Mouse (Mus musculus) cerebellum, postnatal 36 days (tissue): ENCODE measurements at regions not wholly inside any gene's neighbourhood (a gene's known extent, or its start where the extent isn't known, plus 50 kb on each side); places are given as distances from the start of the nearest gene placed in this dataset.

ENCODE experiments used
- DNase-seq, 2 experiments: peaks; one replicate each; pipeline ENCODE4 v3.0.0; 2021 to 2022; ENCODE audit warnings: mixed read lengths in 2 of 2

DNA sequence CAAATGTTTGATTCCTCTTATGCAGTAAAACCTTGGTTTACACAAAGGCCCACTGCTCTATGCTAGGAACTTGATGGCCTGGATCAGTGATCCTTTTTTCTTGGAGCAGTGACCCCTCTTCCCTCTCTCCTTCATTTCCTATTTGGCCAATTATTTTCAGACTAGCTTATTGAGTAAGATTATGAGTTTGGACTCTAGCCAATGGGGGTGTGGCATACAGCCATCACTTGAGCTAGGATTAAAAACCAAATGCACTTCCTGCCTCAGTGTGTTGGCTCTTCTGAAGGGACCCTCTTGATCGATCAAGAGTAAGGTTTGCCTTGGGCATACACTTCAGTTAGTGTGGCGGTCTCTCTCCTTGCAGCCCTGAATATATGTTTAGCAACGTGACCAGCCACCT, 1172.6 kb upstream of the Gulo start:
- DNase-seq: no peak

DNA sequence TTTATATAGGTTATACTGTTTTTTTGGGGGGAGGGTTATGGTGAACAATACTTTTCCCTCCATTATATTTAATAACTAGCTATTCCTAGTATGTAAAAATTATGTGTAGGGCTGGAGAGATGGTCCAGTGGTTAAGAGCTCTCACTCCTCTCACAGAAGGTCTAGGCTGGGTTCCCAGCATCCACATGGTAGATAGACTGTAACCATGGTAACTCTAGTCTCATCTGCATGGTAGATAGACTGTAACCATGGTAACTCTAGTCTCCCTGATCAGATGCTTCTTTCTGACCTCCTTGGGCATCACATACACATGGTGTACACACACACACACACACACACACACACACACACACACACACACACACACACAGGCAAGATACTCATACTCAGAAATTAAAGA, 1170.5 kb upstream of the Gulo start:
- no peak for DNase-seq

DNA sequence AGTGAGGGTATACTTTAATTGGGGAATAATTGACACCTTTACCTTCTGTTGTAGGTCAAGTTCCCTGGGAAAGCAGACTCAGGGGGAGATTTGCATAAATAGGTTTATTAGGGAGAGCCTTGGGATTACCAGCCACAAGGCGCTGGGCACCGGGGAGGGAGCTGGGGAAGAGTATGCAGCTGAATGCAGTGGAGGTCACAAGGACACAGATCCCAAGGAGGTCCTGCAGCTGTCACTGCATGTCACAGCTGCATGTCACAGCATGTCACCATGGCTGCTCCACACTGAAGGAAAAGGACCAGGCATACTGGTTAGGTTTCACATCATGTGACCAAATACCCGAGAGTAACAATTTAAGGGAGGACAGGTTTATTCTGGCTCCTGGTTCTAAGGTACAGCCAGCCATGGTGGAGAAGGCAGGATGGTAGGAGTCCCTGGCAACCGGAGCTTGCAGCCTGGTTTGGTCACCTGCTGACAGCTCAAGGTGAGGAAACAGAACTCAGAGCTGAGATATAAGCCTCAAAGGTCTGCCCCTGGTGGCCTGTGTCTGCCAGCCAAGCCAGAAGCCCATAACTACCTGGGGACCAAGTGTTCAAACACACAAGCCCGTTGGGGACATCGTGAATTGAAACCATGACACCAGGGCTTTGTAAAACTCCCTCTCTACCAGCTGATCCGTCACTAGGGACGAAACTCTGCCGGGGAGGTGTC, 1169.5 kb upstream of the Gulo start:
- no peak for DNase-seq

DNA sequence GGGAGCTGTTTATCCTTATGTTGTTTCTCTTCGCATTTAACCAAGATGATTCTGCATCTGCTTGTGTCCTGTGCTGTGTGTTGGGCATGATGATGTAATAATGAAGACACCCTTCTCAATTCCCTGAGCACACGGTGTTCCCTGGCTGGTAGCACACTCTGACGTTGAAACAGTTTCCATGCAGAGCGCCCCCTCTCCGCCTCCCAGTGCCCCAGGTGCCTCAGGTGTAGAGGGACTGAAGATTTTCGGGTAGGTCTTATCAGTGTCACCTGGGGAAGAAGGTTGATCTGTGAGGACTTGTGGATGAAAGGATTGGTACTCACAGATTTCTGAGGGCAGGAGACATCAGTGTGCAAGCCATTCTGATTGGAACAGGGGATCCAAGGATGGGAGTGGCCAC, 1167.7 kb upstream of the Gulo start:
- DNase-seq: no peak

DNA sequence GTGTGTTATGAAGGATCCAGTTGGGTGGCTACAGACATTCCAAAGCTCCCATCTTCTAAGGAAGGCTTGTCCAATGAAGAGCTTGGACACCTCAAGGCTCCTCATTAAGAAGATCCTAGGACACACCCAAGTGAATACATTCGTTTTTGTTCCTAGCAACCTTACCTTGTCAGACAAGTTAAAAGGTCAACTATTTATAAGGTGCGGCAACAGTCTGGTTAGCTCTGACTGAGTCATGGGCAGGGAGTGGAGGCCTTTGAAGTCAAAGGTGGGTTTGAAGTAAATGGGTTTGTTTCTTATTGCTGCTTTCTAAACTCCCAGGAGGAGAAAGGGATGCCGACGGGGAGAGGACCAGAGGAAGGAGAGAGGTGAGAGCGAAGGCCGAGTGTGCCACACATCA, 1167.1 kb upstream of the Gulo start:
- no peak for DNase-seq

DNA sequence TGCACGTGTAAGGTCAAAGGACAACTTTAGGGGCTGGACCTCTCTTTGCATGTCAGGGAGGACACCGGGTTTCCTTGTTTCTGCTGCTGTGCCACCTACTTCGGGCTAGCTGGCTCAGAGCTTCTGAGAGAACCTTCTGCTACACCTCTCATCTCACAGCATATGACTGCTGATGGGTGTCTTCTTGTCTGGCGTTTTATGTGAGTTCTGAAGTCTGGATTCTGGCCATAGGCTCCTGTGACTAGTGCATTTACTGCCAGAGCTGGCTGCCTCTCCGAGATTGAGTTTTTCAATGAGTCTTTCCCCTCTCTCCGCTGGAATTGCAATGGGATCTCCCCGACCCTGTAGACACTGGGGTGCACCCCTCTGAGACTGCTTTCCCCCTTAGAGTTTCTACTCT, 1165.9 kb upstream of the Gulo start:
- DNase-seq: no peak

DNA sequence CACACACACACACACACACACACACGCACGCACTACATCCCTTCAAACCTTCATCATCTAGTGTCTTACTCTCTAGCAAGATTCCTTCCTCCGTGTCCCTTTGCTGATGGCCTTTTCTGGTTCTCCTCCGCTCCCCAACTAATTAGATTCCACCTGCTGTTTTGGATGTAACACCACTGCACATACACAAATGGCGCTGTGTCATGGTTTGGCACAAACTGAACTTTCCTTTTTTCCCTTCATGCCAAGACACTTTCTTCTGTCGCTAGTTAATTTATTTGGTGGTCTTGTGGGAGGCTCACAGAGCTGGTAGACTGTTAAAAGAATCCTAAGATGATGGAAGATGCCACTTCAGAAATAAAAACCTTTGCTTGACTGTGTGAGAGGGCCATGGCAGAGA, 1161.8 kb upstream of the Gulo start:
- DNase-seq: no peak

DNA sequence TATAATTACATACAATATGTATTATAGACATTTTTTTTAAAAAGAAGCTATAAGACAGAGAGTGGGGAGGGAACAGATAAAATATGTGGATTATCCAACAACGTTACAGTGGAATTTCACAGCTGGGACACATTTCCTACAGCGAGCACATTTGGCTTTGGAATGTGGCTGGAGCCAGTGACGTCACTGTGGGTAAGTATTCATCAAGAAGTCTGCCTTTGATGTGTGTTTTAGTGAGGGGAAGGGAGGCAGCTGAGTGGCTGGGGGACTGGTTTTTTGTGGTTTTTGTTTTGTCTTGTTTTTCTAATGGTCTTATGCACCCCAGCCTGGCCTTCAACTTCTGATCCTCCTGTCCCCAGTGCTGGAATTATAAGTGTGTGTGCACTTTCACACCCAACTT, 1161.2 kb upstream of the Gulo start:
- DNase-seq: no peak

DNA sequence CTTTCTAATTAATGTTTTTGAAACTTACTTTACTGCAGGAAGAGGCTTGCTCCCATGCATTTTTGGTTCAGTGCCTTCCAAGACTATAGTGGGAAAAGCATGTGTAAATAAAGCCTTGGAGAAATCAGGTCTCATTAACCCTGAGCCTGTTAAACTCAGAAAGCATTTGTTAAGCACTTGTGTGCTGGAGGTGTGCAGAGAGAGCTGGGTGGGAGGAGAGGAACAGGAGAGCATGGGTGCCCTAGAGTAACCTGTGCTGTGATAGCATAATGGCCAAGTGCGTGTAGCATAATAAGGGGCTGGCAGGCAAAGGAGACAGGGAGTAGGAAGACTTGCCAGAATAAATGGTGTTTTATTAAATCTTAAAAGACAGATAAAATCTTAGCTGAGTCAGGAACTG, 1160.2 kb upstream of the Gulo start:
- no peak for DNase-seq

DNA sequence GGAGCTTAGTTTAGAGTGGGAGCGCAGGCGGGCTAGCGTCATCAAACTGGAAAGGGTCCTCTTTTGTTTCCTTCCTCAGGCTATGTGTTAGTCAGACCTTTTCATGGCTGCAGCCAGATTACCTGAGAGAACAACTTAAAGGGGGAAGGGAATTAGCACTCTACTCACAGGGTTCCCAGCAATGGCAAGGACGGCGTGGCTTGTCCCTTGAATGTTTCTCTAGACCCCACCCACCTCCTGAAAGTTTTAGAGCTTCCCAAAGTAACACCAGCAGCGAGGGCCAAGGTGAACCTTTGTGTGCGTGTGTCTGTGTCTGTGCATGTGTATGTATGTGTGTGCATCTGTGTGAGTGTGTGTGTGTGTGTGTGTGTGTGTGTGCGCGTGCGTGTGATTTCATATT, 1151.0 kb upstream of the Gulo start:
- no peak for DNase-seq

DNA sequence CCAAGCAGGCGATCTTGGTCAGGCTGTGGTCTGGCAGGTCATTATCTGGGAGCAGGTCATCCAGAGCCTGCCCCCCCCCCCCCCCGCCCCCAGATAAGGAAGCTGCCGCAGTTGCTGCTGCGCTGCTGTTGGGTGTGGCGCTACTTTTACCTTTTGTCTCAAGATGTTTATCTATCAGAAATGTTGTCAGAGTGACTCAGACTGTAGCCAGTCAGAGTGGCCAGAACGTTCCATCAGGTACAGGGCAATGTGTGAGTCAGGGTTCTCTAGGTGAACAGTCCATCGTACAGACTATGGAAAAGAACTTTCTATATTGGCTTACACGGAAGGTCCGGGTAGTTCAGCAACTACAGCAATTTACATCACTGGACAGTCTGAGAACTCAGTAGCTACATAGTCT, 1149.9 kb upstream of the Gulo start:
- no peak for DNase-seq

DNA sequence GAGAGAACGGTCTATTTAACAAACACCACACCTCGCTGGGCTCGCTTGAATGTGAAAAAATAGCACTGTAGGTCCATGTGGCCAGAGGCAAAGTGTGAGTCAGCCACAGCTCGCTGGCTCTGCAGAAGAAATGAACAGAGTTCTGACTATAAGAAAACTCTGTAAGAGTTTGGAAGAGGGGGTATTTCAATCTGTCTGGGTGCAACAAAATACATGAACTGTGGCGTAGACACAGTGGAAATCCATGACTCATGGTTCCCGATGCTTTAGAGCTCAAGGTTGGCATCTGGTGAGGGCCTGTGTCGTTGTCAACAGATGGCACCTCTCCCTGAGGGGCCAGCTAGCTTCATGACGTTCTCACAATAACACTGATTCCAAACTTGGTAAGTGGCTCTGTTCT, 1147.4 kb upstream of the Gulo start:
- DNase-seq: peak; percentile 48 to 52

DNA sequence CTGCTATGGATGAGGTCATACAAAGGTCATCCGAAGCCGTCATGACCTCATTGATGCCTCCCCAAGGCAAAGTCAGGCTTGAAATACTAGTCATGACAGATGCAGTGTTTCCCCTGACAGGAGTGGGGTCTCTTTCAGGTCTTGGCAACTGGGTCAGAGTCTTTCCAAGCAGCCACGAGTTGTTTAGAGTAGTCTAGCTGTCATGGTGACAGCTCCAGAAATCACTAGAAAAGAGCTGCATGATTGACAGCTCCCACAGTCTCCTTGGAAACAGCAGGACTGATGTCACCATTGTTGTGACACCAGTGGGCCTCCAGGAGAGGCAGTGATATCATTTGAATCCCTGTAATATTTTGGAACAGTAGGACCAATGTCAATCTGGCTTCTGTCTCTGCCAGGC, 1144.6 kb upstream of the Gulo start:
- no peak for DNase-seq

DNA sequence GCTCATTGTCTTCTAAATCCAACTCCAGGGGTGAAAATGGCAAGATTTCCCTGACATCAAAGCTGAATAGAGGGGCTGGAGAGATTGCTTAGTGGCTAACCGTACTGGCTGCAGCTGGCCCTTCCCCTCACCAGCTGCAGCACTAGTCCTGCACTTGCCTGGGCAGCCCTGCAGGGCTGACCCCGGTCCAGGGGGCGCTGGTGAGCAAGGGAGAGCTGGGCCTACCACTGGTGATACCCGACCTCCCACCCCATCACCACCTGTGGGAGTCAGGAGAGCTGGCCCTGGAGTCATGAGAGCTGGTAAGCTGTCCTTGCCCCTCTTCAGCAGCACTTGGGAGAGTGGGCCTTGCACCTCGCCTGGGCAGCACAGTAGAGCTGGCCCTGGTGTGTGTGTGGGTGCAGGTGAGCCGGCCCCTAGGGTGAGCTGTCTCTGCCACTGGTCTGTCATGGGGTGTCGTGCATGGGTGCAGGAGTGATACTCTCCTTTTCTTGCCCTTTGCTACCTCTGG, 1141.0 kb upstream of the Gulo start:
- no peak for DNase-seq

DNA sequence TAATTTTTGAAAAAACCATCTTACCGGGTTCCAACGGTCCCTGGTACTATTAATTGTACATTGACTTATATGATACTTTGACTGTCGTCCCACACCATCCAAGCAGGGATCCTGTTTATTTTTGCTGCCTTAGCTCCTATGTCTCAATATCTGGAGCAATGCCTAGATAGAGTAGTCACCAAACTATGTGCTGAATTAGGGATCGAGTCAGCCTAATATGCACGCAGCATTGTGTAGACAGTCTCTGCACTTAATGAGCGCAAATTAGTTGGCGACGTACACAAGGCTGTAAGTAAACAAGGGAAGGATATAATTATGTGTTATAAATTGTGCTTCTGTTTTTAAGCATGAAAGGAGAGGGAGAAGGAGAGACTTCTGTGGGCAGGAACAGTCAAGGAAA, 1140.1 kb upstream of the Gulo start:
- DNase-seq: no peak

DNA sequence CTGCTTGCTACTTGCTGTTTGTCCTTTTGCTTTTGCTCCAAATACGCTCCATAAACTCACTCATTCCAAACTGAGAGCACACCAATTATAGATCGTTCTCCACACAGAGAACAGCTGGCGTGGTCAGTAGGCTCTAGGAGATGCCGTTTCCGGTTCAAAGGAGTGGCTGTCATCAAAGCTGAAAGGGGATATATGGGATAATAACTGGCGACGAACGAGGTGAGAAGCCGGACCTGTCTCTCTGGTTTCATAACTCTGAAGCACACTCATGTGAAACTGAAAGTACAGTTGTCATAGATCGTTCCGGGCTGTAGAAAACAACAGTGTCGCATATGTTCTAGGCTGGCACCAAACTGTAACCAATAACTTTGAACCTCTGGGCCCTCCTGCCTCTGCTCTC, 1137.6 kb upstream of the Gulo start:
- no peak for DNase-seq

DNA sequence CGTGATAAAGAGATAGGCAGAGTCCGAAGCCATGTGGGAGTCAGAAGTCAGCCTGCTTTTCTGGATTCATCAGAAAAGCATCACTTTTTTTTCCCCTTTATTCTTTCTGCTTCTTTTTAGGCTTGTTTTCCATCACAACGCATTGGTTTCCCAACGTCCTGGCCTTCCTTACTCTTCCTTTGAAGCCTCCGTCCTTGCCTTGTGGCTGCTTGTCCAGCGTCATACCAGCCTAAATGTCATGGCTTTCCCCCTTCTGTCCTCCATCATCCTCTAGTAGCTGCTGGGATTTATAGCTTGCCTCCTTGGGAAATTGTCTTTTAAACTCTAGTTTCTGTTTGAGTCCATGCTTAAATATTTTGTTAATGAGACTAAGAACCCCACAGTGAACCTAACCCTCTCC, 1136.0 kb upstream of the Gulo start:
- DNase-seq: no peak

DNA sequence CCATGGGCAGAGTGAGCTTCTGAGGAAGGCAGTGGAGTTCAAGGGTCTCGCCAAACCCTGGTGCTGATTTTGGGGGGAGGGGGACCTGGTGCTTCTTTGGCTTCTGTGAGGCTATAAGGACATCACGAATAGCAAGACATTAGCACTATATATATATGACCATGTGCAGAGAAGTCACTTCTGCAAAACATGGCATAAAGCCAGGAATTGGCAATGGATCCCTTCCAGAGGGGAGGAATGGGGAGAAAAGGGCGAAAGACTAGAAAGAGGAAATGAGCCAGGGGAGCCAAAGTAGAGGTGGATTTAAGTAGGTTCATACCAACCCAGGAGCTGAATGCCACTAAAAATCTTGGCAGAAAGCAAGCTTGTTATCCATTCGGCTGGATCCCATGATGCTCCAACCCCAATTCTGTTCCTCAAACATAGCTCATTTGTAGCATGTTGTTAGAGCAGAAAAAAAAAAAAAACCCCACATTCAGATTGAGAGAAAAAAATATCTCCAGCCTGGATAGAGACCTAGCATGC, 1135.5 kb upstream of the Gulo start:
- no peak for DNase-seq

DNA sequence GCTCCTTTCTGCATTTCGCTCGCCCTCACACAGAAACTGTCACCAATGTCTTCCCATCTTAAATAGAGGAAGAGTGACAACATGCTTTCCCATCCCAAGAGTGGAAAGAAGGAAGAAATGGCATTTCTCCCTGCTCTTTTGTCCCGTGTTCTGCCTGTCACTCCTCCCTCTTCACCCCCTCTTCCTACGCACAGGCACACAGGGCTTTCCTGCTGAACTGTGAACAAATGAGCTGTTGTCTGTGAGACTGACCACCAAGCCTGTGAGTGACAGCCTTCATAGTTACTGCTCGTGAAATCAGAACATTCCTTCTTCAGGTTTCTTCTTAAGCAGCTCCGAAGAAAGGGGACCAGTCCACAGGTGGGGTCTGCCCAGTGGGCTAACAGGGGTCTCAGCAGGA, 1134.8 kb upstream of the Gulo start:
- DNase-seq: no peak

DNA sequence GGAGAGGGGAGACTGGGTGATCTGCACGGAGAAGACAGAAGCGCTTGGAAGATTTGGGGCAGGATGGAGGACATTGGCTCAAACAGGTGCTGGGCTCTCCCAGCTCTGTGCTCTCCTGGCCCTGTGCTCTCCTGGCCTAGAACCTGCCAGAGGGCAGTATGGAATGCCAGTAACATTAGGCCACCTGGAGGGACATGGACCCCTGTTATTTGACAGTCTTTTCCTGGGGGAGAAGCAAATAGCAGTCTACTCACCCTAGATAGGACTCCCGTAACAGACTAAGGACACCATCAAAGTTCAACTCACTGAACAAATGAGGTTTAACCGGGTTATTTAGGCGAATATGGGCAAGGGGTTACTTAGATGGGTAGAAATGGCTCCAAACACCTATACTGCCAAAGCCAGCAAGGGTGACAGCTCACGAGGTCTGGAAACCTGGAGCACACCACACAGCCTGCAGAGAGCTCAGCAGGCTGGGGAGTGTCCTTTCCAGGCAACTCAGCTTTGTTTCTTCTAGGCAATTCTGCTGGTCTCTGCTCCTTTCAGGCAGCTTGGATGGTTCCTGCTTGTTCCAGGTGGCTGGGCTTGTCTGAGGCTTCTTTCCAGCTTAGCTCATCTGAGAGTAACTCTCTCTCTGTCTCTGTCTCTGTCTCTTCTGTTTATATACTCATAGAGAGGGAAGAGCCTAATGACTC, 1133.7 kb upstream of the Gulo start:
- DNase-seq: peak; percentile 44 to 54

DNA sequence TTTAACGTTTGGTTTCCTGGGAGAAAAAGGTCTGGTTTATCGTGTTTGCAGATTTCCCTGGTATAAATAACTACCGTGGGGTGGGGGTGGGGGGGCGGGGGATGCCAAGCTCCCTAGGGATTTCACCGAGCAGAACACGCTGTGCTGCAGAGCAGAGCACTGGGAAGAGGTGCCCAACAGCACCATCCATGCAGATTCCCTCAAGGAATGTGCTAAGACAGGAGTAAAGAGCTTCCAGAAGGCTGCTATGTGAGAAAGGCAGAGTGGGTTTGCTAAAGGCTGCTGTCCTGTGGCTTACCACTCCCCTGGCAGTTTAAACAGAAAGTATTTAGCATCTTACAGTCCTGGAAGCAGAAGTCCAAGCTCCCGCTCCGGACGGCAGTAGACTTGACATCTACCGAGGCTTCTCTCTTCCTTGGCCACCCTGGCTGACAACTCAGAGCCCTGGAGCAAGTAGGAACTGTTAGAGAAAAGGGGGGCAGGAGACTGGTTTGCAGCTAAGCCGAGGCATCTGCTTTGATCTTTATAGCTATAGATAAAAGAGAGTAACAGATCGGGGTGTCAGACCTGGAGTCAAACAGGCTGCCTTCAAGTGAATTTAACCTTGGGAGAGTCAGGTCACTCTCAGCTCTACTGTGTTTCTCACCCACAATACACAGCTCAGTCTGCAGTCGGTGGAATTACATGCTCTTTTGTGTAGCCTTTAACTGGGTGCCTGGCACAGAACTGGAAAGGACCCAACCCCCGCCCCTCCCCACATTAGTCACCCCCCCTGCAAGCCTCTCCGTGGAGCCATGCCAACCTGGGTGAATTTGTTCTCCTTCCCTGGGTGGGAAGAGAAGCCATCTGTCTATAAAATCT, 1132.8 kb upstream of the Gulo start:
- peak; percentile 53 to 61 for DNase-seq

DNA sequence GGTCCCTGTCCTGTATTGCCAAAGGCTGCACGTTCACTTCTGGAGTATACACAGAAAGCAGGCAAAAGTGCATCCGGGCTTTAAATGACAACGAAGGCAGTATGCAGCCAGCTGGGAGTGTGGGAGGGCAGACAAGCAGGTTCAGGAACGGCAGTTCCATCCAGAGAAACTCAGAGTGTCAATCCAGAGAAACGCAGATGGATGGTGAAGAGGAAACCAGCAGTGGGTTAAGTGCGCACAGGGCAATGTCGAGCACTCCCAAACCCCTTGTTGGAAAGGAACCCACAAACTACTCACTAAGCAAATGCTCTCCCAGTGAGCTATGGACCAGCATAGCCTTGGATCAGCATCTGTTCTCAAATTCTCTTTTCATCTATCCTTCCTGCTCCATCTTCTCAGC, 1132.1 kb upstream of the Gulo start:
- DNase-seq: peak in 1 of 2 experiments; percentile 16

DNA sequence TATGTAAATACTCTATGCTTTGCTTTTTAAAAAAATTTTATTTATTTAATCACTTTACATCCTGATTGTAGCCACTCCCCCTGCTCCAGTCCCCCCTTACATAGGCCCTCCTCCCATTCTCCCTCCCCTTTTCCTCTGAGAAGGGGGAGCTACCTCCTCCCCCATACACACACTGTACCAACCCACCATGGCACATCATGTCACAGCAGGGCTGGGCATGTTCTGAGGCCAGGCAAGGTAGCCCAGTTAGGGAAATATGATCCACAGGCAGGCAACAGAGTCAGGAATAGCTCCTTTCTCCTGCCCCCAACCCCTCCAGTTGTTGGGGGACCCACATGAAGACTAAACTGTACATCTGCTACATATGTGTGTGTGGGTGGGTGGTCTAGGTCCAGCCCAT, 1130.7 kb upstream of the Gulo start:
- DNase-seq: no peak

DNA sequence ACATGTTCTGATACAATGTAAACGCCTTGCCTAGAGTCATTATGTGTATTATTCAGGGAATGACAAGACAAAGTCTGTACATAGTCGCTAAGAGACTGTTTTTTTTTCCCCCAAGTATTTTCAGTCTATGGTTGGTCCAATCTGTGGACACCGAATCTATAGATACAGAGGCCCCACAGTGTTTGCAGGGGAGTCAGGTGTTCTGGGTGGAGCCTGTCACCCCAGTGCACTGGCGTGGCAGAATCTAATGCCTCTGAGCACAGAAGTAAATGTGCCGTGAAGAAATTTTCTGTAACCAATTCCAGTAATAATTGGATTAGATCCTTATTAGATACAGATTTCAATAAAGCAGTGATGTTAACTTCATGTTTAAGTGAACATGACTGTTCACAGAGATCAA, 1130.1 kb upstream of the Gulo start:
- DNase-seq: no peak
